Mouse (Mus musculus) Patski (cell line): ENCODE results near the gene Tor1a. TPM values are rescaled to one million over a fixed set of nuclear protein-coding genes. Genes with fewer than 3 reads are reported as not detected.
"Not testable (repeated sequence)": the region's sequence is repeated elsewhere in the genome, so short reads cannot be mapped to it uniquely, and the experiment has no call there.

Source experiments
- ATAC-seq: fragments of 100-300 bp; one replicate; pipeline ENCODE4 v1.8.0; 2021
- CTCF ChIA-PET: fragments of 350-600 bp; sonication (Branson Sonifier 250); formaldehyde crosslinking; loops from one replicate; lab custom pipeline; 2022; ENCODE audit warnings: inconsistent platforms; lab: Charles Lee
- POLR2A ChIA-PET: fragments of 350-600 bp; sonication (Branson Sonifier 250); formaldehyde crosslinking; loops from one replicate; lab custom pipeline; 2022; ENCODE audit warnings: antibody characterized with exemption, inconsistent platforms; lab: Charles Lee
- DNase-seq: peaks from one replicate; pipeline ENCODE4 v3.0.0-alpha.2; 2011; ENCODE audit warnings: low read depth, low spot score
- H3K27me3 ChIP-seq: fragments of 371-371 bp; one replicate; pipeline ENCODE4 v1.5.1; 2021
- CTCF ChIP-seq: fragments of 100-300 bp; IDR thresholded peaks from one replicate; pipeline ENCODE4 v1.5.1; 2021
- in situ Hi-C: fragments of 300-500 bp; cut with MboI; formaldehyde crosslinking; loops from 3 replicates; pipeline ENCODE4 v1.11.1; 2018; ENCODE audit warnings: low pct_unique_long_range_greater_than_20kb, mixed read lengths
- polyA plus RNA-seq: library from polyadenylated mRNA; unstranded; gene quantifications from one replicate; pipeline ENCODE4 v1.2.3, GENCODE M21; 2021

Gene Tor1a
- polyA plus RNA-seq, 1 experiment from 2014 or later, result 53.1 TPM

DNA sequence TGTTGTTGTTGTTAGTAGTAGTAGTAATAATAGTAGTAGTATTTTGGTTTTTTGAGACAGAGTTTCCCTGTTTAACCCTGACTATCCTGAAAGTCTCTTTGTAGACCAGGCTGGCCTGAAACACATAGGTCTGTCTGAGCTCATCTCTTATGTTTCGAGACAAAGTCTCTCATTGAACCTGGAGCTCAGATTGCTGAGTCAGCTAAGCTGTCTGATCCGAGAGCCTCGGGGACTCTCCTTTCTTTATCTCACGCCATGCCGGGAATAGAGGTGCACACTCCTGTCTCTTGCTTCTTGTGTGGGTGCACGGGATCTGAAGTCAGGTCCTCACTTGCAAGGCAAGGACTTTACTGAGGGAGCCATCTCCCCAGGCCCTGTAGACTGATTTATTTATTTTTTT, 34.7 kb downstream of the Tor1a start:
- POLR2A ChIA-PET, result interaction anchor here (1.1 kb wide), 1 partner anchor 109 kb away, joined by 3 read pairs; no protein-coding TSS in a partner anchor

DNA sequence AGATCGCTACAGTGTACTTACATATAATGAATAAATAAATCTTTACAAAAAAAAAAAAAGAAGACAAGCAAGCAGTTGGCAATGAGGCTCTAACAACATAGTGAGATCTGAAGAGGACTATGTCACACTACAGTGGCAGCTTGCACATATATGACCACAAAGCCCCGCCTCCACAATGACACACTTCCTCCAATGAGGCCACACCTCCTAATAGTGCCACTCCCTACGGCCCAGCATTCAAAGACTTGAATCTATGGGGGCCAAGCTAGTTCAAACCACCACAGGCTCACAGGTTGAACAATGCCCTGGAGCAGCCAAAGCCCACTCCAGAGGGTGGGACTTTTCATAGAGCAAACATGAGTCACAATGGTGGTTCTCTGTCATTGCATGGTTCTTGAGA, 35.8 kb downstream of the Tor1a start:
- CTCF ChIA-PET, result no interaction called here
- no peak for TF ChIP-seq CTCF
- in situ Hi-C loops, result loop anchor here (5.0 to 25.0 kb wide), 5 partner anchors 40 to 495 kb away; no protein-coding TSS in a partner anchor
- POLR2A ChIA-PET, result interaction anchor here (0.7 to 0.9 kb wide), 2 partner anchors 11 to 64 kb away, joined by 3 to 4 read pairs; no protein-coding TSS in a partner anchor
- no peak for ATAC-seq
- DNase-seq, result no peak
- H3K27me3 ChIP-seq, result no peaks in the 10 kb centered on the region

More for the DNA sequence above, 34.7 kb downstream of the Tor1a start:
- in situ Hi-C loops, result loop anchor here (5.0 to 25.0 kb wide), 5 partner anchors 41 to 496 kb away; no protein-coding TSS in a partner anchor
- no peak for ATAC-seq
- CTCF ChIA-PET, result interaction anchor here (1.2 to 2.3 kb wide), 3 partner anchors 9 to 14 kb away, joined by 3 to 8 read pairs (median 6); no protein-coding TSS in a partner anchor
- H3K27me3 ChIP-seq, result no peaks in the 10 kb centered on the region
- DNase-seq, result no peak
- TF ChIP-seq CTCF, result no peak

DNA sequence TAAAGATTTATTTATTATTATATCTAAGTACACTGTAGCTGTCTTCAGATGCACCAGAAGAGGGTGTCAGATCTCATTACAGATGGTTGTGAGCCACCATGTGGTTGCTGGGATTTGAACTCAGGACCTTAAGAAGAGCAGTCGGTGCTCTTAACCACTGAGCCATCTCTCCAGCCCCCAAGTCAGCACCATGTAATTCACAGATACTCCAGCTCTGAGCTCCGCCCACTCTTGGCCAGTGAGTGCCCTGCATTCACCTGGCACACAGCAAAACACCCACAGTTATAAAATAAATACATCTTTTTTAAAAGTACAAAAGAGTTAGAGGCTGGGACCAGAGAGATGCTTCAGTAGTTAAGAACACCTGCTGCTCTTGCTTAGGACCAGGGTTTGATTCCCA, 36.9 kb downstream of the Tor1a start:
- CTCF ChIA-PET, ATAC-seq, DNase-seq, POLR2A ChIA-PET, H3K27me3 ChIP-seq: not testable (repeated sequence)
- in situ Hi-C loops, result loop anchor here (5.0 to 25.0 kb wide), 5 partner anchors 39 to 494 kb away; no protein-coding TSS in a partner anchor

DNA sequence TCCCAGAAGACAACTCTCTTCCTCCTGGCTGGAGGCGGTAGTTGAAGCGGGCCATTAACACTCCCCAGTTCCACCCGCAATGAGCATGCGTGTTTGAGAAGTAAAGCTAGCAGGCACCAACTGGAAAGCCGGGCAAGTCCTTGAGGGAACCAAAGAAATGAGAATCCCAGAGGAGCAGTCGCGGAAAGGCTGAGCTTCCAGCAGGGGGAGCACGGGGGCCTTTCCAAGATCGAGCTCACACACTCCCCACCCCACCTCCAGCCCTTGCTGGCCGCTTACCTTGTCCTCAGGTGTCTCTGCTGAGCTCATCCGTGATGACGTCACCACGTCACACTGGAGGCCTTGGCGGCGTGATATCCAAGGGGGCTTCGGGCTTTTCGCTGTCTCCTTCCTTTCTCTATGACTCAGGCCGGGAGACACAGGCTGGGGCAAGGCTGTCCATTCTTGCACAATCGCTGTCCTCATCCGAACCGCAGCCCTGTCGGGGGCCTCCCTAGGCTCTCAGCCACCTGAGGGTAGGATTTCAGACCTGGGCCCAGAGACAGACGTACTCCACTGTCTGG, 38.2 kb downstream of the Tor1a start, which contains the start of gene Ptges:
Gene Ptges, minus strand, starts transcription at position 381 of the 563 bp plus-strand sequence.
- in situ Hi-C loops, result loop anchor here (5.0 to 25.0 kb wide), 5 partner anchors 37 to 492 kb away; no protein-coding TSS in a partner anchor
- H3K27me3 ChIP-seq, result no peaks in the 10 kb centered on the region
- DNase-seq, result no peak
- CTCF ChIA-PET, result interaction anchor here (0.9 to 1.9 kb wide), 14 partner anchors 9 to 489 kb away, joined by 3 to 6 read pairs (median 3); no protein-coding TSS in a partner anchor
- peak; percentile 60 for ATAC-seq
- POLR2A ChIA-PET, result no interaction called here
- TF ChIP-seq CTCF, result no peak

DNA sequence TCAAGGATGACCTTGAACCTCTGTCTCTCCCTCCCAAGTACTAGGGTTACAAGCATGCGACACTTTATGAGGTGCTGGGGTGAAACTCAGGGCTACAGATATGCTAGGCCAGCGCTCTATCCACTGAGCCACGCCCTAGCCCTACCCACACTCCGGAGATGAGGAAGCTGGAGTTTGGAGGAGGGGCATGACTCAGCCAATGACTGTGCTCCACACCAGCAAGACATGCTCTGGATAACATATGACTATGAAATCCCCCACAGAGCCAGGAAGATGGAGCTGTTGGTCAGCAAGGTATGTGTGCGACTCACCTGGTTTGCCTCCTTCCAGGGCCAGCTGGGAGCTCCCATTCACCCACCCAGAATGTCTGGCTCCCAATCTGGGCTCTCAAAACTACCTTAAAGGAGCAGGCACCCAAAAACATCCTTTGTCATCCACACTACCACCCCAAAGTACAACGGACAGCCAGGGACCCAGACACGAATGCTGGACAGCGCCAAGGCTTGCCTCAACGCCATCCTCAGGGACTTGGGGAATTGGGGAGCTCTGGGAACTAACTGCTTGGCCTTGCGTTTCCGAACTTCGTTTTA, 38.7 kb downstream of the Tor1a start:
- ChIA-PET POLR2A (interaction anchor here (0.7 kb wide), 1 partner anchor 16 kb away, joined by 3 read pairs; no protein-coding TSS in a partner anchor), CTCF (interaction anchor here (0.9 to 2.1 kb wide), 15 partner anchors 9 to 489 kb away, joined by 3 to 6 read pairs (median 3); no protein-coding TSS in a partner anchor)
- H3K27me3 ChIP-seq, result no peaks in the 10 kb centered on the region
- TF ChIP-seq CTCF, result no peak
- in situ Hi-C loops, result loop anchor here (25.0 kb wide), 1 partner anchor 317 kb away; no protein-coding TSS in a partner anchor
- ATAC-seq (no peak), DNase-seq (no peak)

DNA sequence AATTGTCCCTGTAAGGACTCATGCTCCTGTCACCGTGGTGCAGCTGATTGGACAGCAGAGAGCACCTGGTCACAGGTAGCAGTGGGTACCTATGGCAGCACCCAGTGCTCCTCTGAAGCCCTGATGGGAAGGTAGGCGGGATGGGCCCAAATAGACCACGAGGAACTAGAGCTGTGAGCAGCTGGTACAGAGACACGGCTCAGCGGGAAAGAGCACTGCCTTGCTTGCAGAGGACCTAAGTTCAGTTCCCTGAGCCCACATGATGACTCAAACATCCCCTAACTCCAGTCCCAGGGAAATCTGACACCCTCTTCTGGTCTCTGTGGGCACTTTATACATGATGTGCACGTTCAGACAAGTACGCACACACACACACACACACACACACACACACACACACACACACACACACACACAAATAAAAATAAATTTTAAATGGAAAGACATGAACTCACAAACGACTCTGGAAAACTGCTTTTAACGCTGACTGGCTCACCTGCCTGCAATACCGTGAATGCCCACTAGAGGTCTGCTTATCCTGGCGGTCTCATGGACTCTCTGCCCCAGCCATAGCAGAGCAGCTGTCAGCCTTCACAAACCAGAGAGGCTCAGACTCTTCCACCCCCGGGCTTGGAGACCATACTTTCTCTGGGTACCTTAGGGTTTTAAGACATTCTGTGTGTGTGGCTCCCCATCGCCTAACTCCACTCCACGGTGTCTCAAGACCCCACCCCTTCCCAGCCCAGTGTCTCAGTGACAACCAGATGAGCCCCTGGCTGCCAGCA, 39.7 kb downstream of the Tor1a start:
- ChIA-PET POLR2A (interaction anchor here (0.6 to 1.1 kb wide), 3 partner anchors 15 to 26 kb away, joined by 3 to 4 read pairs (median 3); no protein-coding TSS in a partner anchor), CTCF (interaction anchor here (1.3 to 2.3 kb wide), 9 partner anchors 8 to 131 kb away, joined by 4 to 7 read pairs (median 5); no protein-coding TSS in a partner anchor)
- ATAC-seq (no peak), DNase-seq (no peak)
- no peak for TF ChIP-seq CTCF
- in situ Hi-C loops, result loop anchor here (25.0 kb wide), 1 partner anchor 316 kb away; no protein-coding TSS in a partner anchor
- no peaks in the 10 kb centered on the region for H3K27me3 ChIP-seq

DNA sequence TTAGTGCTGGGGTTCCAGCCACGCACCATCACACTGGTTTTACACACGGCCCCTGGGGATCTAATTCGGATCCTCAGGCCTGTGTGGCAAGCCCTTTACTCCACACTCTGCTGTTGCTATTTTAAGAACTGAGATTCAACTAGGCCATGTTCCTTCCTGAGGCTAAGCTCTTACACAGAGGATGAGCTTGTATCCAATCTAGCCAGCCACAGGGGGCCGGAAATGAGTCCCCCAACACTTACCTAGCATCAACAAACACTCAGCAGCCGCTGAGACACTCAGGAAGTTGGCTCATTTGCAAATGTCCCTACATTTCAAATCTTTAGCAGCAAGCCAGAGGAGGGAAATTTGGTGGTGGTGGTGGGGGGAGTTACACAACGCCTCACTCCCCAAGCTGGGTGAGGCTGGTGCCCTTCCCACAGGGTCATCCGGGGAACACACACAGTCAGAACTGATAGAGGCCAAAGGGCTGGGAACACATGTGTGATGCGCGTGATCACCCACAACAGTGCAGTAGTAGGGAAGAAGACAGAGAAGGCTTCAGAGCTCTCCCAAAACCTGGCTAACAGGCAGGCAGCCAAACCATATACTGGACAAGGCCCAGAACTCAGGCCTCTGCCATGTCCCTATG, 40.5 kb downstream of the Tor1a start:
- CTCF ChIA-PET, result interaction anchor here (0.7 to 2.3 kb wide), 7 partner anchors 10 to 523 kb away, joined by 3 to 7 read pairs (median 5); no protein-coding TSS in a partner anchor
- H3K27me3 ChIP-seq, result no peaks in the 10 kb centered on the region
- TF ChIP-seq CTCF, result no peak
- in situ Hi-C loops, result loop anchor here (25.0 kb wide), 1 partner anchor 315 kb away; no protein-coding TSS in a partner anchor
- ATAC-seq, result peak; percentile 19
- no peak for DNase-seq
- POLR2A ChIA-PET, result interaction anchor here (1.1 kb wide), 1 partner anchor 15 kb away, joined by 4 read pairs; no protein-coding TSS in a partner anchor

DNA sequence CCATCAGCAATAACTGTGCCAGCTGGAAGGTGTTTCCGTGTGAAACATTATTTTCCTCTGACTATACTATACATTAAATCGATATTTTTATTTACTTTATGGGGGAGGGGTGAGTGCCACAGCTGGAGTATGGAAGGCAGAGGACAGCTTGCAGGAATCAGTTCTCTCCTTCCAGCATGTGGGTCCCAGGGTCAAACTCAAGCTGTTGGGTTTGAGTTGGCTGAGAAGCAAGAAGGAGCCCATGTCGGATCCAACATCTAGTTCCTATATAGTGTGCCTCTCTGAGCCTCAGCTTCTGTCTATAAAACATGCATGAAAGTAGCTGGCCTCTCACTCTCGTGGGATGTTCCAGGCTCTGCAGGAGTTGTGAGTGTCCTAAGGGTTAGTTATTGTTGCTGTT, 41.4 kb downstream of the Tor1a start:
- DNase-seq (no peak), ATAC-seq (no peak)
- CTCF ChIA-PET, result interaction anchor here (0.7 to 2.3 kb wide), 6 partner anchors 9 to 522 kb away, joined by 3 to 7 read pairs (median 4); no protein-coding TSS in a partner anchor
- TF ChIP-seq CTCF, result no peak
- no peaks in the 10 kb centered on the region for H3K27me3 ChIP-seq
- POLR2A ChIA-PET, result no interaction called here
- in situ Hi-C loops, result loop anchor here (25.0 kb wide), 1 partner anchor 314 kb away; no protein-coding TSS in a partner anchor

DNA sequence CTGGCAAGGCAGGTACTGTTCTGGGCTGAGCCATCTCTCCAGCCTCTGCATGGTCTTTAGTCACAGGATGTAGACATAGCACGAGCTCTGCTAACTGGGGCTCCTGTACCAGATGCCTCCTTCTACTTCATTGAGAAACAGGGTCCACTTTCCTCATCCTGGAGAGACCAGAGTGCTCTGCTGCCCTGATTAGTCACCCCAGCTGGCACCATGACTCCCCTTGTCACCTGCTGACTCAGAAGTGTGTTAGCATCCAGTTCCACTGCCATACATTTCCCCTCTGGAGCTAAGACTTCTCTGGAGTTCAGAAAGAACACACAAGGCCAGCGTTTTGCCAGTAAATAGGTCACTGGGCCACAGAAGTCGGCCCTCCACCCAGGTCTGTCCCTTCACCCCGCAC, 42.6 kb downstream of the Tor1a start:
- in situ Hi-C loops, result loop anchor here (25.0 kb wide), 1 partner anchor 313 kb away; no protein-coding TSS in a partner anchor
- TF ChIP-seq CTCF, result no peak
- ChIA-PET POLR2A (no interaction called here), CTCF (interaction anchor here (1.5 kb wide), 1 partner anchor 104 kb away, joined by 4 read pairs; no protein-coding TSS in a partner anchor)
- no peak for ATAC-seq
- no peaks in the 10 kb centered on the region for H3K27me3 ChIP-seq
- DNase-seq, result no peak
